Mouse (Mus musculus): ENCODE measurements at regions not wholly inside any gene's neighbourhood (a gene's known extent, or its start where the extent isn't known, plus 50 kb on each side); places are given as distances from the start of the nearest gene placed in this dataset.

GRCm38 (mm10) chr16:5668403-5668967 is 216.7 kb upstream of the Rbfox1 start:
- Histone ChIP-seq H3K9ac (ENCODE audit: control insufficient read depth, low read depth, low read length, poor library complexity, severe bottlenecking) (no peak overlapping the region), H3K9me3 (replicated peaks; ENCODE audit: insufficient read depth, low read length) (no peaks in the 10 kb centered on the region), H3K36me3 (ENCODE audit: control insufficient read depth in 1 of 2, insufficient read depth in 2 of 2, low read length in 2 of 2) (no peaks in the 10 kb centered on the region), H3K79me2 (ENCODE audit: control insufficient read depth, insufficient read depth, low read length, poor library complexity) (no peaks in the 10 kb centered on the region), H3K4me3 (ENCODE audit: control insufficient read depth in 1 of 2, insufficient read depth in 1 of 2, low read depth in 2 of 2, low read length in 2 of 2) (no peak overlapping the region), H3K4me1 (ENCODE audit: control insufficient read depth in 1 of 2, insufficient read depth in 2 of 2, low read length in 2 of 2) (no peaks in the 10 kb centered on the region), H3K27ac (ENCODE audit: control insufficient read depth, low read depth, low read length) (no peak overlapping the region), H3K27me3 (ENCODE audit: control insufficient read depth in 1 of 2, insufficient read depth in 2 of 2, low read length in 2 of 2) (no peaks in the 10 kb centered on the region)
- TF ChIP-seq TBP (IDR thresholded peaks at IDR 0.05; ENCODE audit: low read depth, low read length) = no peak
- no peak for TF ChIP-seq EP300 (IDR thresholded peaks at IDR 0.05; ENCODE audit: low read depth in 1 of 2, low read length in 2 of 2)
- no peak for TF ChIP-seq BHLHE40 (IDR thresholded peaks at IDR 0.05; ENCODE audit: borderline replicate concordance, low read depth, low read length)
- TF ChIP-seq GABPA (IDR thresholded peaks at IDR 0.05; ENCODE audit: low read depth, low read length) = no peak
- no peak for TF ChIP-seq TAL1 (IDR thresholded peaks at IDR 0.05; ENCODE audit: low read length)
- TF ChIP-seq TCF12 (IDR thresholded peaks at IDR 0.05; ENCODE audit: low read depth, low read length) = no peak
- no peak for TF ChIP-seq JUND (IDR thresholded peaks at IDR 0.05; ENCODE audit: low read depth, low read length)
- TF ChIP-seq MAFK (IDR thresholded peaks at IDR 0.05; ENCODE audit: borderline replicate concordance, low read depth, low read length) = no peak
- TF ChIP-seq ETS1 (IDR thresholded peaks at IDR 0.05; ENCODE audit: low read depth, low read length) = no peak
- TF ChIP-seq CTCF (IDR thresholded peaks at IDR 0.05 in 2 of 3, conservative IDR thresholded peaks at IDR 0.05 in 1 of 3; ENCODE audit: control insufficient read depth in 1 of 3, insufficient read depth in 1 of 3, low read depth in 2 of 3, low read length in 3 of 3, poor library complexity in 1 of 3, severe bottlenecking in 1 of 3) = no peak
- TF ChIP-seq USF1 (IDR thresholded peaks at IDR 0.05; ENCODE audit: low read depth, low read length) = no peak
- no peak for TF ChIP-seq USF2 (IDR thresholded peaks at IDR 0.05; ENCODE audit: borderline replicate concordance in 1 of 2, insufficient read depth in 1 of 2, low read depth in 1 of 2, low read length in 2 of 2)
- no peak for TF ChIP-seq MXI1 (IDR thresholded peaks at IDR 0.05; ENCODE audit: low read depth, low read length)
- TF ChIP-seq HCFC1 (IDR thresholded peaks at IDR 0.05; ENCODE audit: low read depth, low read length) = no peak
- no peak for TF ChIP-seq ZNF384 (IDR thresholded peaks at IDR 0.05; ENCODE audit: low read depth, low read length)
- no peak for TF ChIP-seq E2F4 (IDR thresholded peaks at IDR 0.05; ENCODE audit: borderline replicate concordance, low read depth, low read length)
- no peak for TF ChIP-seq RAD21 (IDR thresholded peaks at IDR 0.05; ENCODE audit: low read depth, low read length)
- DNase-seq (ENCODE audit: low read depth, low spot score) = no peak

GRCm38 (mm10) chr16:5661918-5662317 is 223.2 kb upstream of the Rbfox1 start:
- H3K36me3 ChIP-seq (ENCODE audit: control insufficient read depth in 1 of 2, insufficient read depth in 2 of 2, low read length in 2 of 2) = no peaks in the 10 kb centered on the region
- DNase-seq (ENCODE audit: low read depth, low spot score) = no peak
- no peak overlapping the region for H3K4me3 ChIP-seq (ENCODE audit: control insufficient read depth in 1 of 2, insufficient read depth in 1 of 2, low read depth in 2 of 2, low read length in 2 of 2)
- no peak overlapping the region for H3K27ac ChIP-seq (ENCODE audit: control insufficient read depth, low read depth, low read length)
- no peaks in the 10 kb centered on the region for H3K79me2 ChIP-seq (ENCODE audit: control insufficient read depth, insufficient read depth, low read length, poor library complexity)
- H3K9me3 ChIP-seq (replicated peaks; ENCODE audit: insufficient read depth, low read length) = no peaks in the 10 kb centered on the region
- TF ChIP-seq MAZ (IDR thresholded peaks at IDR 0.05; ENCODE audit: low read depth, low read length) (no peak), TAL1 (IDR thresholded peaks at IDR 0.05; ENCODE audit: low read length) (no peak), MEF2A (IDR thresholded peaks at IDR 0.05; ENCODE audit: extremely low read depth, insufficient replicate concordance, low read depth, low read length, poor library complexity, severe bottlenecking) (no peak), POLR2AphosphoS2 (IDR thresholded peaks at IDR 0.05; ENCODE audit: low read length) (no peak), ZMIZ1 (IDR thresholded peaks at IDR 0.05; ENCODE audit: low read depth, low read length) (no peak), ZNF384 (IDR thresholded peaks at IDR 0.05; ENCODE audit: low read depth, low read length) (no peak), HCFC1 (IDR thresholded peaks at IDR 0.05; ENCODE audit: low read depth, low read length) (no peak), MYB (IDR thresholded peaks at IDR 0.05; ENCODE audit: low read depth, low read length) (no peak), CTCF (IDR thresholded peaks at IDR 0.05 in 2 of 3, conservative IDR thresholded peaks at IDR 0.05 in 1 of 3; ENCODE audit: control insufficient read depth in 1 of 3, insufficient read depth in 1 of 3, low read depth in 2 of 3, low read length in 3 of 3, poor library complexity in 1 of 3, severe bottlenecking in 1 of 3) (no peak), UBTF (IDR thresholded peaks at IDR 0.05; ENCODE audit: borderline replicate concordance, insufficient read depth, low read depth, low read length) (no peak), GABPA (IDR thresholded peaks at IDR 0.05; ENCODE audit: low read depth, low read length) (no peak), E2F4 (IDR thresholded peaks at IDR 0.05; ENCODE audit: borderline replicate concordance, low read depth, low read length) (no peak), ELF1 (IDR thresholded peaks at IDR 0.05; ENCODE audit: low read depth, low read length) (no peak), JUND (IDR thresholded peaks at IDR 0.05; ENCODE audit: low read depth, low read length) (no peak), NELFE (IDR thresholded peaks at IDR 0.05; ENCODE audit: low read depth, low read length) (no peak), GATA1 (IDR thresholded peaks at IDR 0.05; ENCODE audit: low read depth, low read length) (no peak)
- H3K4me1 ChIP-seq (ENCODE audit: control insufficient read depth in 1 of 2, insufficient read depth in 2 of 2, low read length in 2 of 2) = no peaks in the 10 kb centered on the region
- no peaks in the 10 kb centered on the region for H3K27me3 ChIP-seq (ENCODE audit: control insufficient read depth in 1 of 2, insufficient read depth in 2 of 2, low read length in 2 of 2)
- no peak overlapping the region for H3K9ac ChIP-seq (ENCODE audit: control insufficient read depth, low read depth, low read length, poor library complexity, severe bottlenecking)
